Mouse (Mus musculus) liver, embryonic 11.5 days (tissue): ENCODE data around the gene Kmt2b. TPM values are rescaled to one million over a fixed set of nuclear protein-coding genes. Genes with fewer than 3 reads are reported as not detected.

ENCODE experiments used
- ATAC-seq: fragments of 200-750 bp; cut with Nextera tagmentation; replicated peaks from 2 replicates; pipeline ENCODE4 v1.8.0; 2017; ENCODE audit warnings: moderate number of reproducible peaks, mild to moderate bottlenecking, moderate TSS enrichment, moderate library complexity; ENCODE audit not compliant: low FRiP score
- DNase-seq: peaks from one replicate; pipeline ENCODE4 v3.0.0-alpha.2; 2017; ENCODE audit warnings: low spot score
- H3K27ac ChIP-seq: fragments of 300-500 bp; sonication (generic); 2 replicates; pipeline ENCODE4 v1.5.1; 2014; ENCODE audit warnings: mild to moderate bottlenecking, low read depth, low read length, control low read depth
- H3K27me3 ChIP-seq: fragments of 300-500 bp; sonication (generic); replicated peaks from 2 replicates; pipeline ENCODE4 v1.6.1; 2014; ENCODE audit warnings: low read length, mixed read lengths; ENCODE audit not compliant: control insufficient read depth, insufficient read depth
- H3K36me3 ChIP-seq: fragments of 300-500 bp; sonication (generic); 2 replicates; pipeline ENCODE4 v1.6.1; 2014; ENCODE audit warnings: mild to moderate bottlenecking, low read length, moderate library complexity, mixed read lengths; ENCODE audit not compliant: control insufficient read depth, insufficient read depth
- H3K4me1 ChIP-seq: fragments of 300-500 bp; sonication (generic); replicated peaks from 2 replicates; pipeline ENCODE4 v1.6.1; 2014; ENCODE audit warnings: low read length, mixed read lengths; ENCODE audit not compliant: control insufficient read depth, insufficient read depth
- H3K4me2 ChIP-seq: fragments of 300-500 bp; sonication (generic); 2 replicates; pipeline ENCODE4 v1.6.1; 2014; ENCODE audit warnings: mild to moderate bottlenecking, control low read depth, moderate library complexity
- H3K4me3 ChIP-seq: fragments of 300-500 bp; sonication (generic); 2 replicates; pipeline ENCODE4 v1.5.1; 2014; ENCODE audit warnings: low read depth, low read length, control low read depth
- H3K9ac ChIP-seq: fragments of 300-500 bp; sonication (generic); 2 replicates; pipeline ENCODE4 v1.6.1; 2014; ENCODE audit warnings: low read depth, low read length, control low read depth
- H3K9me3 ChIP-seq: fragments of 300-500 bp; sonication (generic); 2 replicates; pipeline ENCODE4 v1.6.1; 2016; ENCODE audit warnings: low read length, inconsistent platforms, mixed read lengths; ENCODE audit not compliant: control insufficient read depth
- WGBS: fragments of 180-500 bp; shearing (Covaris S2); extraction: QIAGEN DNeasy Blood & Tissue Kit; methylation state at CpG from one replicate; pipeline ENCODE4 v1.1.7; 2014; 5-methylcytosine and 5-hydroxymethylcytosine counted together
- polyA plus RNA-seq: library from polyadenylated mRNA; unstranded; fragments of >200 nt; fragmentation: Nextera tagmentation; extraction: Ambion mirVana; gene quantifications from 2 replicates; pipeline ENCODE4 v1.2.1, GENCODE M21; 2014

Gene Kmt2b
- polyA plus RNA-seq, 1 experiment from 2014 or later: 11.4 TPM

DNA sequence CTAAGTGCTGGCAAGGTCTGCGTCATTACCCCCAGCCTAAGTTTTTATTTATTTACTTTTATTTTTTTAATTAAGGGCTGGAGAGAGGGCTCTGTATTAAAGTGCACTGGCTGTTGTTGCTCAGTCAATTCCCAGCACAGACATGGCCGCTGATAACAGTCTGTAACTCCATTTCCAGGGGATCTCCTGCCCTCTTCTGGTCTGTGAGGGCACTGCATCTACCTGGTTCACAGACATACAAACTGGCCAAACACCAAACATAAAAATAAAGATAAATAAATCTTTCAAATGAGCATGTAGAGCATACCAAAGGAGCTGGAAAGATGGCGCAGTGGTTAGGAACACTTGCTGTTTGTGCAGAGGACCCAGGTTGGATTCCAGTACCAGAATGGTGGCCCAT is 30.7 kb upstream of the Kmt2b start:
- Histone ChIP-seq H3K4me1 (peaks cover 9% of the 10 kb centered on the region; the same call in 1 of the 2 replicates), H3K27ac (no peak overlapping the region), H3K4me2 (no peak overlapping the region), H3K27me3 (no peaks in the 10 kb centered on the region), H3K9ac (no peak overlapping the region), H3K36me3 (peaks cover 66% of the 10 kb centered on the region), H3K4me3 (no peak overlapping the region), H3K9me3 (no peaks in the 10 kb centered on the region)
- ATAC-seq (no peak), DNase-seq (no peak)
- WGBS: 76% methylated on average over 3 of the region's 3 CpGs

- Histone ChIP-seq H3K4me3 (no peak overlapping the region), H3K4me2 (no peak overlapping the region), H3K36me3 (peaks cover 61% of the 10 kb centered on the region), H3K9me3 (no peaks in the 10 kb centered on the region), H3K27ac (no peak overlapping the region), H3K9ac (no peak overlapping the region), H3K27me3 (no peaks in the 10 kb centered on the region), H3K4me1 (peaks cover 9% of the 10 kb centered on the region; the same call in 1 of the 2 replicates)
- DNase-seq (no peak), ATAC-seq (no peak)
- 95% methylated on average over 9 of the region's 9 CpGs for WGBS
Observed at GRCm38 (mm10) chr7:30618658-30619057, 30.1 kb upstream of the Kmt2b start.

GRCm38 (mm10) chr7:30615049-30615760 is 26.7 kb upstream of the Kmt2b start:
- no peak overlapping the region for H3K4me3 ChIP-seq
- H3K9ac ChIP-seq: no peak overlapping the region
- no peak overlapping the region for H3K27ac ChIP-seq
- ATAC-seq: peak; percentile 59; the same call in 1 of the 2 replicates
- H3K27me3 ChIP-seq: no peaks in the 10 kb centered on the region
- H3K4me1 ChIP-seq: peaks cover 9% of the 10 kb centered on the region; the same call in 1 of the 2 replicates
- no peak overlapping the region for H3K4me2 ChIP-seq
- DNase-seq: no peak
- peaks cover 40% of the 10 kb centered on the region for H3K36me3 ChIP-seq
- no peaks in the 10 kb centered on the region for H3K9me3 ChIP-seq
- WGBS: 63% methylated on average over 5 of the region's 5 CpGs

- ATAC-seq (no peak), DNase-seq (no peak)
- Histone ChIP-seq H3K4me1 (peaks cover 9% of the 10 kb centered on the region; the same call in 1 of the 2 replicates), H3K4me2 (no peak overlapping the region), H3K27me3 (no peaks in the 10 kb centered on the region), H3K4me3 (no peak overlapping the region), H3K27ac (no peak overlapping the region), H3K9me3 (no peaks in the 10 kb centered on the region), H3K36me3 (peaks cover 34% of the 10 kb centered on the region), H3K9ac (no peak overlapping the region)
- WGBS: 69% methylated on average over 2 of the region's 2 CpGs
Observed at GRCm38 (mm10) chr7:30614454-30614853, 25.9 kb upstream of the Kmt2b start.

GRCm38 (mm10) chr7:30613529-30614112 is 25.1 kb upstream of the Kmt2b start:
- H3K9ac ChIP-seq: no peak overlapping the region
- H3K4me3 ChIP-seq: no peak overlapping the region
- no peak overlapping the region for H3K27ac ChIP-seq
- H3K27me3 ChIP-seq: no peaks in the 10 kb centered on the region
- ATAC-seq (no peak; the same call in 1 of the 2 replicates), DNase-seq (peak; percentile 65)
- H3K4me2 ChIP-seq: no peak overlapping the region
- peaks cover 9% of the 10 kb centered on the region; the same call in 1 of the 2 replicates for H3K4me1 ChIP-seq
- H3K36me3 ChIP-seq: peaks cover 26% of the 10 kb centered on the region
- WGBS: 26% methylated on average over 14 of the region's 14 CpGs
- no peaks in the 10 kb centered on the region for H3K9me3 ChIP-seq

- ATAC-seq: no peak
- WGBS: 77% methylated on average over 8 of the region's 8 CpGs
Observed at GRCm38 (mm10) chr7:30612654-30613402, 24.3 kb upstream of the Kmt2b start, which contains the start of gene Upk1a. TSS of gene Upk1a (minus strand) at chr7:30612847.

GRCm38 (mm10) chr7:30610043-30610442 is 21.5 kb upstream of the Kmt2b start:
- WGBS: 50% methylated on average over 7 of the region's 7 CpGs
- 0 out of 2 replicates have a peak, but pooled peaks cover 2% of the 10 kb centered on the region for H3K4me1 ChIP-seq
- no peaks in the 10 kb centered on the region for H3K9me3 ChIP-seq
- no peak overlapping the region for H3K9ac ChIP-seq
- H3K4me3 ChIP-seq: no peak overlapping the region
- H3K36me3 ChIP-seq: no peaks in the 10 kb centered on the region
- H3K4me2 ChIP-seq: no peak overlapping the region
- DNase-seq (no peak), ATAC-seq (no peak; the same call in 1 of the 2 replicates)
- H3K27me3 ChIP-seq: no peaks in the 10 kb centered on the region
- H3K27ac ChIP-seq: no peak overlapping the region

More at GRCm38 (mm10) chr7:30612654-30613402, 24.3 kb upstream of the Kmt2b start, which contains the start of gene Upk1a:
- Histone ChIP-seq H3K9me3 (no peaks in the 10 kb centered on the region), H3K9ac (no peak within 1 kb of the TSS), H3K4me2 (no peak within 1 kb of the TSS), H3K36me3 (peaks cover 19% of the 10 kb centered on the region), H3K4me3 (no peak within 1 kb of the TSS), H3K27me3 (no peaks in the 10 kb centered on the region), H3K4me1 (peaks cover 11% of the 10 kb centered on the region; the same call in 1 of the 2 replicates), H3K27ac (no peak within 1 kb of the TSS)
- DNase-seq: no peak

- 0 out of 2 replicates have a peak, but pooled peaks cover 2% of the 10 kb centered on the region for H3K4me1 ChIP-seq
- H3K9me3 ChIP-seq: no peaks in the 10 kb centered on the region
- H3K27me3 ChIP-seq: no peaks in the 10 kb centered on the region
- no peaks in the 10 kb centered on the region for H3K36me3 ChIP-seq
- H3K27ac ChIP-seq: no peak overlapping the region
- DNase-seq (no peak), ATAC-seq (no peak)
- H3K4me2 ChIP-seq: no peak overlapping the region
- H3K9ac ChIP-seq: no peak overlapping the region
- 55% methylated on average over 15 of the region's 16 CpGs for WGBS
- H3K4me3 ChIP-seq: no peak overlapping the region
Observed at GRCm38 (mm10) chr7:30608476-30608875, 19.9 kb upstream of the Kmt2b start.
